Mouse (Mus musculus) CD8-positive naive resting alpha-beta T cell, adult 2 months (primary cell): ENCODE results near the gene Ppp1r14a.

ENCODE experiments used
- DNase-seq, 2 experiments: peaks; one replicate each; pipeline ENCODE4 v3.0.0; 2022; ENCODE audit warnings: low read depth in 2 of 2, low spot score in 2 of 2

Ppp1r14a gene

DNA sequence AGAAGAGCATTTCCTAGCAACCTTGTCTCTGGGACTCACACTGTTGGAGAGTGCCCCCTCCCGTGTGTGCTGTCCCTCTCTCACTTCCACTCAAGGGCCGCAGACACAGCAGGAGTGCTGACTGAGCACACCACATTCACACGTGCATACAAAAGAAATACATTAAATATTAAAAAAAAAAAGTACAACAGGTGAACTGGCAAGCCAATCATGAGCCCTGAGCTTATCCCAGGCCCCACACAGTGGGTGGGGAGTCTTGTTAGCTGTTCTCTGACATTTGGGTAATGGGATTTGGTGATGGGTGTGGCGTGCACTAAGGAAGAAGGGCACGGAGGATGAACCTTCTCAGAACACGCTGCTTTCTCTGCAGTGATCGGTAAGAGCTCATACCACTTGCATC, 13.5 kb downstream of the Ppp1r14a start:
- no peak for DNase-seq

DNA sequence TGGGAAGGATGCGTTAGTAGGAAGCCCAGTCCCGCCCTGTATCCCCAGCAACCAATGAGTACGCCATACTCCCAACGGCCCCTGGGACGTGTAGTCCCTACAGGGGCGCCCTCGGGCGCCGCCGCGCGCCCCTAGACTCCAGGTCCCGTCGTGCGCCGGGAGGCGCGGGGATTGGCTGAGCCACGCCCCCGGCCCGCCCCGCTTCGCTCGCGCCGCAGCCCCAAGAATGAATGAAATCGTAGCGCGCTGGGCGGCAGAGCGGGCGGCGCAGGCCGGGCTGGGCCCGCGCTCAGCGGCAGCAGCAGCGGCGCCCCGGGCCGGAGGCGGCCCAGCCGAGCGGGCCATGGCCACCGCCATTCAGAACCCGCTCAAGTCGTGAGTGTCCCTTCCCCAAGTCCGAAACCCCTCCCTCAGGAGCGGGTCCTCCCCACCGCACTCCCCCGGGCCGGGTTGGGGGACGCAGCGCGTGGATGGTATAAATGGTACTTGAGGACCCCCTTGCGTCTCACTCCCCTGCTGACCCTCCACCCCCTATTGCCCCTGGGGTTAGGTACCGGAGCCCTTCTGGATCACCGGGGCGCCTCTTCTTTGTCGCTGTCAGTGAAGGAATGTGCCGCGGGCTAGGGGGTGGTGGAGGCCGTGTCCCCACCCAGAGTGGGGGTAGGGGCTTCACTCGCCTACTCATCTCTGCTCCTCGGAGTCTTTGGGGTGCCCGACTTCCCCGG, 14.8 kb downstream of the Ppp1r14a start, which contains the start of gene Dpf1:
TSS of gene Dpf1 (plus strand) at position 214 of the 725 bp plus-strand sequence.
- DNase-seq: no peak

DNA sequence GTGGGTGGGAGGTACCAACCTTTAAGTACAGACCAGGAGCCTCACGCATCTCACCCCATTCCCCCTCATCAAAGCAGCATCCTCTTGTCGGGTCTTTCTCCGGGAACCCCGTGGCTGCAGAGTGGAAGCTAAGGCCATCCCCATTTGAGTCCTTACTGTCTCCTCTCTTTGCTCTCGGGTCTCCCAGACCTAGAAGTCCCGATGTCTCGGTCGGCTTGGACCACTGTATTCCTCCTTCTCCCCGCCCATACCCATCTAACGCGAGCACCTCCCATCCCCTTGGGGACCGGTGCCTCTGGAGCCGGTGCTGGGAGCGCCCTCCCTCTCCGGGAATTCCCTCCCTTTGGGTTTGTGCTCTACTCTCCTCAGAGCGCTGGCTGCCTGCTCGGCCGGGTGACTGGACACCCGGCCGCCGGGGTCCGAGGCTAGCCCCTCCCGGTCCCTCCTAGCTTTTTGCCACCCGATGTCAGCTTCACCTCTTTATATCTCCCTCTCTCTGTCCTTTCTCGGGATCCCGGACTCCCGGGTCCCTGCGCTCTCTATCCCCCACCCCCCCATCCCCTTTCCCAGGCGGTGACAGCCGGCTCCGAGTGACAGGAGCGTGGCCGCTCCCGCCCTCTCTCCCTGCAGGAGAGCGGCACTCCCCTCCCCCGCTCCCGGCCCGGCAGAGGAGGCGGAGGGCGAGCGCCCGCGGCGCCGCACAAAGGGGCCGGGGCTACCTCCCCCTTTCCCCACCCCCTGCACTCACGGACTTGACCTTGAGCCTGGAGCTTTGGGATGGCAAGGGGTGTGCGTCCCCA, 15.6 kb downstream of the Ppp1r14a start:
- DNase-seq: no peak

DNA sequence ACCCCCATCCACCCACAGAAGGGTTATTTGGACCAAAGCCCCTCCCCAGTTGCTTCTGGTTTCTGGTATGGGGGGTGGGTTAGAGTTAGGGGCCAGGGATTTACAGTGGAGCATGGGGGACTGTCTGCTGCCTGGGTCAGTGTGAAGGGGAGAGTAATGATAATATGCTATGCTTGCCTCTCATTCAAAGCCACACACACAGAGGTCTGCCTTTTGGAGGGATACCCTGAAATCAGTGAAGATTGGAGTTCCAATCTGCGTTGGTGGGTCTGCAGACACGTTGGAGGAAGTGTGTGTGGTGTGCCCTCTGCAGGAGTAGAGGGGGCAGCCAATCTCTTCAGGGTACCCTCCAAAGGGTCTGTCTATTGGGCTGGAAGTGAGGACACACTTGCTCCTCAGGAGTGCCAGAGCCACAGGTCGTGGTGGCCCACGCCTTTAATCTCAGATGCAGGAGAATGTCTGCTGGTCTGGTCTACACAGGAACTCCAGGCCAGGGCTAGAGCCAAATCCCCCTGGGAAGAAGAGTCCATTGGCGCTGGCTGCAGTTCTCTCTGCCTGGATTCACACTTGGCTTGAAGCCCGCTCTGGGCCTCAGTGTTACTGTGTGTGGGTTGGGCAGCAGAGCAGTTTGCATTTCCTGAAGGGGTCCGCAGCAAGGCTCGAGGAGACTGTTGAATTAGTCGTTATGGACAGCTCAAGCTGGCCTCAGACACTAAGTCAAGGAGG, 16.3 kb downstream of the Ppp1r14a start:
- no peak for DNase-seq

DNA sequence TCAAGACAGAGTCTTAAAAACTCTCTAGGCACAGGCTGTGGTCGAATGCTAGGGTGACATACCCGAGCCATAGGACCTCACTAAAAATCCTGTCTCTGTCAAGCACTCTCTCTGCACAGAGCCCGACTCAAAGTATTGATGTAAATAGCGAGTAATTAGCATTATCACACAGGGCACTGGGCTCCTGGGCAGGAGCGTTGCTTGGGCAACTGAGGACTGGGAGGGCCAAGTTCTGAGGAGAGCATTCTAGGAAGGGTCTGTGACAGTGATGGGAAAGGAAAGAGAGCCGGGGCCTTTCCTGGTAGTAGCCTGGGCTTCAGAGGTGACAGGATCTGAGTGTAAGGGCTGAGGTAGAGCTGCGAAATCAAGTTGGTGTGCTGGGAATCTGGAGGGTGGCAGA, 17.0 kb downstream of the Ppp1r14a start:
- DNase-seq: no peak

DNA sequence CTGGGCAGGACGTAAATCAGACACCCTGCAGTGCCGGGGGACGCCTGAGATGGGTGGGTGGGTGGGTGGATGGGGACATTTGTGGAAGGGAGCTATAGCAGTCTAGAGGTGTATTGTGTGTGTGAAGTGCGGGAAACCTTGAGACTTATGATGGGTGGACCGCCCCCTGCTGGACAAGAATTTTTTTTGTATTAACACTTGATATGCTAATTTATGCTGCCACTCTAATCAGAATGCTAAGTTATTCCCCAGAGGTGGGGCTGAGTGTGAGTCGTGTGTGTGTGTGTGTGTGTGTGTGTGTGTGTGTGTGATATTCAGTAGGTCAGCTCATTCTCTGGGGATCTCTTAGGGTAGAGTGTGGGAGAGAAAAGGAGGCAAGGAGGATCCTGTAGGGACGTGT, 17.5 kb downstream of the Ppp1r14a start:
- DNase-seq: no peak

DNA sequence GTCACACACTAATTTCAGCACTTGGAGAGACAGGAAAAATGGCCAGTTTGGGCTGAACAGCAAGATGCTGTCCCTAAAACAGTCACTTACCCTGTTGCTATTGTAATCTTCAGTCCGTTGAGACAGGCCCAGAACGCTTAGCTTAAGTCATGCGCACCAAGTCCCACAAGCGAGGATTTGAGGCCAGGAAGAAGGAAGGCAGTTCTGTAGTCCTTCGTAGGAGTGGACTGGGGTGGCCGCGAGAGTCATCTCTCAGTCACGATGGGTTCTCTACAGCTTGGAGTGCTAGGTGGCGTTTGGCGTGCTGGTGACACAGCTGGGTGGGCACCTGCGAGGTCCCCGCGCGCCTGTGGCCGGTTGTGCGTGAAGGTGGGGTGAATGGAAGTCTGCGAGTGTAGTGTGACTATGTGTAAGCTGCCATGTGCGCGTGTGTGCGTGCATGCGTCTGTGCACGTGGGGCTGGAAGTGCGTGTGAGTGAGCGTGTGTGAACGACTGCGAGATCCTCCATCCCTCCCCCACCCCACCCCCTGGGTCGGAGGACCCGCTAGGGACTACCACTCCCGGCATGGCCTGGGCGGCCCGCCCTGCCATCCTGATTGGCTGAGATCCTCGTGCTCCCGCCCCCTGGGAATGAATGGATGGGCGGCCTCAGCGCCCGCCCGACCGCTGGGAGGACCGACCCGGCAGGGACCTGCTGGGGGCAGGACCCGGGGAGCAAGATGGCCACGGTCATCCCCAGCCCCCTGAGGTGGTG, 18.4 kb downstream of the Ppp1r14a start:
- peak in 1 of 2 experiments; percentile 26 for DNase-seq

DNA sequence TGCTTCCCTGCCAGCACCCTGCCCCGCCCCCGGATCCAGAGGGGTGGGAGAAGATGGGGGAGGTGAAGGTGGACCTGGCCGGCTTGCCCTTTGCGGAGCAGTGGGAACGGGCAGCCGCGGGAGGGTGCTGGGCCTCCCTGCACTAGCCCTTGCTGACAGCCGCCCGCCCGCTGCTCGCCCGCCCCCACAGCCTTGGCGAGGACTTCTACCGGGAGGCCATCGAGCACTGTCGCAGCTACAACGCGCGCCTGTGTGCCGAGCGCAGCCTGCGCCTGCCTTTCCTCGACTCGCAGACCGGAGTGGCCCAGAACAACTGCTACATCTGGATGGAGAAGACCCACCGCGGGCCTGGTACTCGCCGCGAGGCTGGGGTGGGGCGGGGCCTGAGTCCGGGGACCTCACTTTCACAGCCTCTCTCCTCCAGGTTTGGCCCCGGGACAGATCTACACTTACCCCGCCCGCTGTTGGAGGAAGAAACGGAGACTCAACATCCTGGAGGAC, 20.2 kb downstream of the Ppp1r14a start:
- DNase-seq: no peak

DNA sequence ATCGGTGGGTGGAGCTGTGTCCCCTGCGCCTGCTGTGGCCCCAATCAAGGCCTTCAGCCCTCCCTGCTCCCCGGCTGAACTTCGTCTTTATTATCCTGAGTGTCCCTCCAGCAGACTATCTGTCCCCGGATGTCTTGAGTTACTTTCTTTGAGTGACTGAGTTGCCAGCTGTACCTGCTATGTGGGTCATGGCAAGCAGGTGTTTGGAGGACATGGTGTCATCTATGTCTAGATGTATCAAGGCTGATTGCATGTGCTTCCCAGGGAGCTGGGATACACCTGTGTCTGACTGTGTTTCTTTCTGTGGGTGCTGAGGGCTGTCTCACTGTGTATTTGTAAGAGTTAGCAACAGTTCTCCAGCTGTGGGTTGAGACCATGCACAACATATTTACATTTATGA, 20.6 kb downstream of the Ppp1r14a start:
- no peak for DNase-seq

DNA sequence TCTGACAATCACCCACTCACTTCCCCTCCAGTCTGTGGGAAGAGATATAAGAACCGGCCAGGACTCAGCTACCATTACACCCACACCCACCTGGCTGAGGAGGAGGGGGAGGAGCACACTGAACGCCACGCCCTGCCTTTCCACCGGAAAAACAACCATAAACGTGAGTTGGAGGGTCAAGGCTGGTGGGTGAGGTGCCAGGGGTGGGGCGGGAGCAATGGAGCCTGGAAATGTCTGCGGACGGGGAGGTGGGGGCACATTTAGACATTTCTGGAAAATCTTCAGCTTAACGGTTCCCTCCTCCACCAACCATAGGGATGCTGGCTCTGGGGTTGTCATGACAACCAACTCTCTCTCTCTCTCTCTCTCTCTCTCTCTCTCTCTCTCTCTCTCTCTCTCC, 23.9 kb downstream of the Ppp1r14a start:
- no peak for DNase-seq

DNA sequence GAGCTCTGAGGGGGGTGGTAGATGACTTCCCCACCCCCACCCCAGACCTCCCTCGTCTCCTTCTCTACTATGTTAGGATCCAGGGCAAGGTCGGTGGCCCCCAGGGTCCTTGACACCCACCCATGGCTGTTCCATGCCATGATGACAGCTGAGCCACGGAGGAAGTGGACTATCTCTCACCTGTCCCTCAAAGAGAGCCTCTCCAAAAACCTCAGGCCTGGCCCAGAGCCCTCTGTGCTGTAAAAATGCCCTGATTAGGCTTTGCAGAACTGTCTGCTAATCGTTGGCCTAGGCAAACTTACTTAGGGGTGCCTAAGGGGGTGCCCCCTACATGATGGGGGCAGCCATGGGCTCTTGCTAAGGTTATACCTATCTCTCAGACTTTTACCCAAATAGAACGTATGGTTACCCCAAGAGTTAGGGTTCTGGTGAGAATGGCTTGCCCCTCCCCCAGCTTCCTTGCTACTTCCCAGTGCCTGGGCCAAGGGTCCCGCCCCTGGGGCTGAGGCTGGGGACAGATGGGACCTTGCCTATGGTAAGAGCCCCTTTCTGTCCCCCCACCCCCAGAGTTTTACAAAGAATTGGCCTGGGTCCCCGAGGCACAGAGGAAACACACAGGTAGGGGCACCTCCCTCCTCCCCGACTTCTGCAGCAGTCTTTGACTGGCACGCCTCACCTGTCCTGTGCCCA, 24.6 kb downstream of the Ppp1r14a start:
- no peak for DNase-seq

DNA sequence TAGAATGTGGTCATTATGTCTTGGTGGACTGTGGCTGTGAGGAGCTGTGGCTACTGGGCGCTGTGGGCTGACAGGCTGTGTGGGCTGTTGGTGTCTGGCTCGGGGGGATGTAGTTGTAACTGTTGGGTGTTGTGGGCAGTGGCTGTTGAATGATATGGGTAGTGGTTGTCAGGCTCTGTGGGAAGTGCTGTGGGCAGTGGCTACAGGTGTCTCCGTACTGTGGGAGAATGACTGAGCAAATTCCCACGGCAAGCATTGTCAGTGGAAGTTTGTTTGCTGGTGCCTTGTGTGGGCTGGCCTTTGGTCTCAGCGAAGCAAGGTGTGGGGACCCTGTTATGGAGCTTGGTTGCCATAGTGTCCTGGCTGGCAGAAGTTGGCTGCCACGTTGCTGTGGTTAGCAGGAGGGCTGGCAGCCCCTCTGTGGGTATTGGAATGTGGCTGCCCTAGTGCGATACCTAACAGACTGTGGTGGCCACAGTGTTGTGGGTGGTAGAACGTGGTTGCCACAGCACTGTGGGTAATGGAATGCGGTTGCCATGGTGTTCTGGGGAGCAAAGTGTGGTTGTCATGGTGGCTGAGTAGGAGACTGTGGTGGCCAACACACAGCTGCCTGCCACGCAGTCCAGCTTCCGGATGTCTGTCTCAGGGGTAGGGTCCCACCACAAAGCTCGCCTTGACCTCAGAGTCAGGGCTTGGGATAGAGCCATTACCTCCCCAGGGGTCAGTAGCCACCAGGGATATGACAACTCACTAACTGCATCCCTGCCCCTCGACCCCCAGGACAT, 25.9 kb downstream of the Ppp1r14a start:
- DNase-seq: no peak

DNA sequence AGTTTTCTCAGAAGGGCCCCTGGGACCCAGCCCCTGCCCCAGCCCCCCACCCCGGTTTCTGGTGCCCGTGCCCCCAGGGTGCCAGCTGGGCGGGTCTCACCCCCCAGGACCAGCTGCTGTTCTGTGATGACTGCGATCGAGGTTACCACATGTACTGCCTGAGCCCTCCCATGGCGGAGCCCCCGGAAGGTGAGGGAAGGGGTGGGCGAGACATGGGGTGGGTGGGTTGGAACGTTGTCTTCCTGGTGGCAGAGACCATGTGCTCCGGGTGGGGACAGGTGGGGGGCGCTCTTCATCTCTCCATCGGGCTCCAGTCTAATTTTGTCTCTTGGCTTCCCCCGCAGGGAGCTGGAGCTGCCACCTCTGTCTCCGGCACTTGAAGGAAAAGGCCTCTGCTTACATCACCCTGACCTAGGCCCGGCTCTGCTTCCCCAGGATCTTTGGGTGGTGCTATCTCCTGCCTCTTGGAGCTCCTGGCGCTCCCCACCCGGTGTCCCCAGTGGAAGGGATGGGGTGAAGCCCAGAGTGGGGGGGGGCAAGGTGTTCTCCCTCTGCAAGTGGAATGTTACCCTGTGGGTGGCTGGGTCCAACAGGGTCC, 27.1 kb downstream of the Ppp1r14a start:
- no peak for DNase-seq

DNA sequence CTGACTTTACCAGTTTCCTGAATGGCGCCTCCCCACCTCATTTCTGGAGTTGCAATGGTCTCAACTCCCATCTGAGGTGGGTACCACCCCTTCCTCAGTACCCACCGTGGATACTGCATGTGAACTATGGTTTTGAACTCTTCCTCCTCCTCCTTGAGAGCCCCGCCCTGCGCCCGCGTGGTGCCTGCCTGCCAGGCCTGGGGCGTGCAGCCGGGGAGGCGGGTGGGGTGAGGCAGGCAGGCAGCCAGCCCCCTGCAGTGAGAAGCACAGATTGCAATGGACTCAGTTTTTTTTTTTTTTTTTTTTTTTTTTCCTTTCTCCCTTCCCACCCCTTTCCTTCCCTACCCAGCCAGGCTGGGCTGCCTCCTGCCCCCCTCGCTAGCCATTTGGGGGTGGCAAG, 27.9 kb downstream of the Ppp1r14a start:
- no peak for DNase-seq

DNA sequence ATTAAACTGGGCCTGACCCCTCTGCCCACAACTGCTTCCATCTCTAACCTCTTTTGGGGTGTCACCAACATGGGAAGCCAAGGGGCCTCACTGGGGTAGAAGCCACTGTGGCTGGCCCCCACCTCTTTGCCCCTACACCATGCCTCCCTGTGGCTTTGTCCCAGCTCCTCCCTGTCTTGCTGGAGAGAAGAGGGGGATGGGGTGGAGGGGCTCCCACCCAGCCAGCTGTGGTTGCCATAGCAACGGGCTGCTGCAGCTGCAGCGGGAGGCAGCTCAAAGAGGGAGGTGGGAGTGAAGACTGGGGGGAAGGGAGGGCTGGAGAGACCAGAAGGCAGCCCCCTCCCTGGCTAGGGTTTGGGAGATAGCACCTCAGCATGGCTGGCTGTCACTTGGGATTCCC, 28.4 kb downstream of the Ppp1r14a start:
- no peak for DNase-seq

DNA sequence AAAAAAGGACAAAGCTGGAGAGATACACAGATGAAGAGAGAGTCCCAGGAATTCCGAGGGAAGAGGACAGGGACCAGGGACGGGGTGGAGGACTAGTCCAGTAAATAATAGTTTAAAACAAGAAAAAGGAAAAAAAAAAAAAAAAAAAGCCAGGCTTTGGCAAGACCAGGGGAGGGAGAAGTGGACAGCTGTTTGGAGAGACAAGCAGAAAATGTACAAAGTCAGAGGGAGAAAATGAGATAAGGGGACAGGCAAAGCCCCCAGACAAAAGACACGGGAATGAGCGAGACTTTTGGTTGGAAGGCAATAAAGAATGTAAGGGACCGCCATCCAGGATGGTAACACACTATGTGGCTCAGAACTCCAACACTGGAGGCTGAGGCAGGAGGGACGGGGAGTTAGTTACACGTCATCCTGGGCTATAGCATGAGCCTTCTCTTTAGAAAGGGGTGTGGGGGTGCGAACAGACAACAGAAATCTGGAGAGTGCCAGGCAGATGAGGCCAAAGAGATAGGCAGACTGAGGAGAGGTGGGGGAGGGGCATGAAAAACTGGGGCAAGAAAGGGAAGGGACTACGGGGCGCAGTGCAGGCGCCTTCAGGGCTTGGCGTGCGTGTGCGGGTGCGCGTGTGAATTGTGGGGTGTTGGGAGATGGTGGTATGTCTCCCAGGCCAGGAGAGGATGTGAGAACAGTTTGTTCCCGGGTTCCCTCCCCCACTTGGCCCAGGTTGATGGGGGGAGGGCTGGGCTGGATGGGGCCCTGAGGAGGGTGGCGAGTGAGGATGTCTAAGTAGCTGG, 29.2 kb downstream of the Ppp1r14a start:
- DNase-seq: no peak

DNA sequence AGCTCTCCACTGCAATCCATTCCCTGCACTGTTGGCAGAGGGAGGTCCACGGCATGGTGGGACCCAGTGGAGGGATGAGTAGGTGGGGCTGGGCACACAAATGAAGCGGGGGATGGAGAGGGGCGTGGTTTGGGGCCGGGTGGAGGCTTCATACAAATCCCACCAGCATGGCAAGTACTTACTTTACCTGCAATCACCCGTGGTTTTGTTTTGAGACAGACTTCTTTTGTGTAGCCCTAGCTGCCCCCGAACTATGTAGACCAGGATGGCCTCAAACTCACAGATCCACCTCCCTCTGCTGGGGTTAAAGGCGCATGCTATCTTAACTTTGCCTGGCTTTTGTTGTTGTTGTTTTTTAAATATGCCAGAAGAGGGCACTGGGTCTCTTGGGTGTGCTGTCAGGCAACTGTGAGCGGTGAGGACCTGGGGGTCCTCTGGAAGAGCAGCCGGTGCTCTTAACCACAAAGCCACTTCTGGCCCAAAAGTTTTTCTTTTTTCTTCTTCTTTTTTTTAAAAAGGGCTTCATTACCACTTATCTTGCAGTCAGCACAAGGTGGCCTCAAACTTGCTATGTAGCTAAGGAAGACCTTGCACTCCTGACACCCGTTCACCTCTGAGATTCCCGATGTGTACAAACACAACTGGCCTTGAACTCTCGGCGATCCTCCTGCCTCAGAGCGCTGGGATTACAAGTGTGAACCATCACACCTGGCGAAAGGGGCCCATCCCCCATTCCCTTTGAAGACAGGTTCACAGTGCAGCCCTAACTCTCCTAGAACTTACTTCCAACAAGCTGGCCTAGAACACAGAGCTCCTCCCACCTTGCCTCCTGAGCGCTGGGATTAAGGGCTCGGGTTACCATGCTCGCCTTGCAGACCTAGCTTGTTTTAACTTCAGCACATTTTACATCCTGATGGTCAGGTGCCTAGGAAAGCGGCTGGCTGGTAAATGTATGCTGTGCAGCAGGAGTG, 30.5 kb downstream of the Ppp1r14a start:
- DNase-seq: no peak
